Mouse (Mus musculus) right cerebral cortex, postnatal 25 days (tissue): Measurements from ENCODE around the gene Jade2.

ENCODE experiments used
- DNase-seq: peaks from one replicate; pipeline ENCODE4 v3.0.0; 2022

The Jade2 gene

DNA sequence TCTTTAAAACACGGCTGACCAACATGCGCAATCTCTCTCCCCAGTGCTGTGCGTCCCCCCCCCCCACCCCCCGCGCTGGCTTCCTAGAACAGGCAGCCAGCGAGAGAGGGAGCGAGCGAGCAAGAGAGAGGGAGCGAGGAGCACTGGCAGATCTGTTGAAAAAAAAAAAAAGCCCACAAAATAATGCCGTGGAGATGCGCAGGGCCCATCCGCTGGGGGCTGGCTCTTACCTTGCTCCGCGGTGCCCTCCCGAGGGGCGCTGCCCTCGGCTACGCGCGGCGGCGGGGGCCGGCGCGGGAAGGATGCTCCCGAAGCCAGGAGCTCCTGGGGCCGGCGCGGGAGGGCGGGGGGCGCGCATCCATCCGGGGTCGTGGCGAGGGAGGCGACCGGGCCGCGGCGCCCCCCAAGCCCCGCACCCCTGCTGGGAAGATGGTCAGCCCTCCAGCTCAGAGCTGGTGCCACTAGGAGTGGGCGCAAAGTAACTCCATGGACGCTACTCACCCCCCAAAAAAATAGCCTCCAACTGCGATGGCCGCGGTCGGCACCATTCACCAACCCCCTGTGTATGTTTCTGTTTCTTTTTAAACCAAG is at the start of gene Jade2:
Gene Jade2, minus strand, starts transcription at position 573 of the 591 bp plus-strand sequence.
- DNase-seq: peak; percentile 56

DNA sequence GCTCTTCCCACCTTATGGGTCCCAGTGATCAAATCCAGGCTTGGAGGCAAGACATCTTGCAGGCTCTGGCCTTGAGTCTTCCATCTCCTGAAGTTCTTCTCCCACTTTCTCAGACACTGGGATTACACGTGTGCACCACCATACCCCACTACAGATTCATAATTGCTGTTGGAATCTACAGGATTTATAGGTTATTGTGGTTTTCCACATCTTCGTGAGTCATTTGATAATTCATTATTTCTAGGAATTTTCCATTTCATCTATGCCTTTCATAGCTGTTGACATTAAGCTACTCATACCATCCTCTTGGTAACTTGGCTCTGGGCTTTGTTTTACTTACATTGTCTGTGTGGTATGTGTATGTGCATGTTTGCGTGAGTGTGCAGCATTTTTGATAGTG is 46.8 kb upstream of the Jade2 start:
- DNase-seq: no peak

DNA sequence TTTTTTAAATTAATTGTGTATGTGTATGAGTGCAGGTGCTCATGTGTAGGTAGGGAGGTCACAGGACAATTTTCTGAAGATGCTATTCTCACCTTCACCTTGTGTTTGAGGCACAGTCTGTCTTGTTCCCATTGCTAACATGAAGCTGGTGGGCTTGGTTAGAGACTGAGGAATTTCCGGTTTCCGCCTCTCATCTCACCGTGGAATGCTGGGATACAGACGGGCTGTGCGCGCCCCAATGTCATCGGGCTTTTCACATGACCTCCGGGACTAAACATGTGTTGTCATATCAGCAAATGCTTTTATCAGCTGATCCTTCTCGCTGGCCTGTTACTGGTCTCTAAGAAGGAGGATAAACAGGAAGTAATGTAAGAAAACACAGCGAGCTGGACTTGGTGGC is 42.2 kb upstream of the Jade2 start:
- DNase-seq: no peak

DNA sequence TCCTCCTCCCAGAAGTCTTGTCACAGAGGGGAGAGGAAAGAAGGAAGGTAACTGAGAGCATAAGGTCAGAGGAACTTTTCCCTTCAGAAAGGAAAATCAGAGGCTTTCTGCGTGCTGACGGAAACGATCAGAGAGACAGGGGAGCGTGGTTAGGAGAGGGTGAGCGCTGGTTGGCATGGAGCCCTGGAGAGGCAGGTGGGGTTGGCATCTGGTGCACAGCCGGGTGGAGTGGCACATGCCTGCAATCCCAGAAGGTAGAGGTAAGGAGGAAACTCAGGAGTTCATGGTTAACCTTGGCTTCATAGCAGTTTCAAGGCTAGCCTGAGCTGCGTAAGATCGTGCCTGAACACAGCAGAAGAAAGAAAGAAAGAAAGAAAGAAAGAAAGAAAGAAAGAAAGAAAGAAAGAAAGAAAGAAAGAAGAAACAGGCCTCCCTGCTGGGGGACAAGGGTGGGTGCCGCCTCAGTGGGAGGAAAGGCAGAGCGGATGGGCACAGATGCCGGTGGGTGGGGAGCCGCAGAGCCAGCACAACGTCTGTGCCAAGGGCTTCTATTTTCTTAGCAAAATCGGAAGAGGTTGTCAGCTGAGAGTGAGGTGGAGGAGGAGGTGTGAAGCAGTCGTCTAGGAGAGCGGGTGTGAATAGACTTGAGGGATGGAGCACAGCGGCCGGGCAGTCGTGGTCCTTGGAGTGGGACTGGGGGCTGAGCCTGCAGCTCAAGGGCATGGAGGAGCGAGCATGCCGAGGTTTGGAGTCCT is 41.0 kb upstream of the Jade2 start:
- DNase-seq: peak; percentile 83

DNA sequence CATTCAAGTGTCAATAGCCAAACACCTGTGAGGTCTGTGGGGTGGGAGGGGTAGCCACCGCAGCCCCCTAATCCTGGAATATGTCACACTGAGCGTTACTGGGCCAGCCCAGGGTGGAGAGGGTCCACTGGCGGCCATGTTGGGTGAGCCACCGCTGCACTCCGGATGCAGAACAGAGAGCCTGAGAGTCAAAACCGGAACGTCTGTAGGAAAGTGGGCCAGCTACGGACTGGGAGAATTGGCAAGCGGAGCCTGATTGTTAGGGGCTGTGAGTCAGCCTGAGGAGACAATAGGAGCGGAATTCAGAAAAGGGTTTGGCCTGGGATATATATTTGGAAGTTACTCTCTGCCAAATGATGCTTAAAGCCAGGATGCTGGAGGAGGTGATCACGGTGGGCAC is 39.9 kb upstream of the Jade2 start:
- DNase-seq: peak; percentile 15

DNA sequence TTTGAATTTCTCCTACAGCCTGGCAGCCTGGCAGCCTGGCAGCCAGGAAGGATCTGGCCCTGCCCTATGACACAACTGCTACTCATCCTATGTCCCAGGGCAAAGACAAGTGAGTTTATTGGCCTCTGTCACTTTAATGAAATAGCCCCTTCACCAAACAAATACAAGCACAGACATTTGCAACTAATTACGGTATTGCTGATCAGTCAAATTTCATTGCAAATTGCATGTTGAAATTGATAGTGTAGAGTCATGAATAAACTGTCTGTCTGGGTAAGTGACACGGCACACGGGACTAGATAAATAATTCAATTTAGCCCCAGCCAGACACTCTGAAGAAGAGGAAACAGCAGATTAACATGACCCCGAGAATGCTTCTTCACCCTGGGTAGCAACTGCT is 38.6 kb upstream of the Jade2 start:
- DNase-seq: no peak

DNA sequence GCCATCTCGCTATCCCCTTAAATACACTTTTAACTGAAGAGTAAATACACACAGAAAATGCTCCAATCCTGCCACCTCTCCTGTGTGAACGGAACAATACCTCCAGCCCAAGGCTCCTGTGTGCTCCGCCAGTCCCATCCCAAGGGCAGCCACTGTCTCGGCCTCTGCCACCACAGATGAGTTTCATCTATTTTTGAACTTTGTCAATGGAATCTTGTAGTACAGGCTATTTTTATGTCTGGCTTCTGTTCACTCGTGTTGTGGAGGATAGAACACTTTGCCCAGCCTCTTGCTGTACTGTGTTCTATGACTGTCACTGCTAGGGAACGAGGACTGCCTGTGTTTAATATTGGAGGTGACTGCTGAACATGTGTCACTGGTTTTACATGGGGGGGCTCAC is 28.2 kb upstream of the Jade2 start:
- DNase-seq: no peak

DNA sequence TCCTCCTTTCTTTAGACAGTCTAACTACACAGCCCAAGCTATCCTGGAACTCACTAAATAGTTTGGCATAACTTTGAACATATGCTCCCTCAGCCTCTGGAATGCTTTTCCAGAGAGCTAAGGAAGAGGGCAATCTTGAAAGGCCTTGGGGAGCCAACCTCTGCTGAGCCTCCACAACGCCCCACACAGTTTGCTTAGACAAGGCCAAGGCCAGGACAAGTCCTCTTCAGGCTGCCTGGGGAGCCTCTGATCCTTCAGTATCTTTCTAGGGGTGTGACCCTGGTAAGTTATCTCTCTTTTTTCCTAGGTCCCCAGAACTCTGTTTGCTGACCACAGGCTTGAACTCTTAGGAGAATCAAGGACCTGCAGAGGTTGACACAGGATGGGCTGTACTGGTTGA is 26.6 kb upstream of the Jade2 start:
- no peak for DNase-seq

DNA sequence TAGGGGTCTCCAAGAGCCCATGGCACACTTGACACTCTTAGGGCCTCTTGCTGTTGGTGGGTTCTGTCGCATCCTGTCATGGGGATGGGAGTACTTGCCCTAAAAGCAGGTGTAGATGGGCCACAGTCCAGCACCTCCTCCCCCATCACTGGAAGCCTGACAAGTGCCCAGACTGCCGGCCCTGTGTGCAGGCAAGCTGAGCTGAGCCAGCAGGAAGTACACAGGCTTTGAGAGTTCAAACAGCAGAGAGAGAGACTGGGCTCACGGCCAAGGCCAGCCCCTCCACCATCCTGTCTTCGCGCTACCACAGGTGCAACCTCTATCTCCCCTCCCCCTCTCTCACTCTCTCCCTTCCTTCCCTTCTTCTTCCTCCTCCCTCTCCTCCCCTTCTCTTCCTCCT is 26.2 kb upstream of the Jade2 start:
- DNase-seq: no peak

DNA sequence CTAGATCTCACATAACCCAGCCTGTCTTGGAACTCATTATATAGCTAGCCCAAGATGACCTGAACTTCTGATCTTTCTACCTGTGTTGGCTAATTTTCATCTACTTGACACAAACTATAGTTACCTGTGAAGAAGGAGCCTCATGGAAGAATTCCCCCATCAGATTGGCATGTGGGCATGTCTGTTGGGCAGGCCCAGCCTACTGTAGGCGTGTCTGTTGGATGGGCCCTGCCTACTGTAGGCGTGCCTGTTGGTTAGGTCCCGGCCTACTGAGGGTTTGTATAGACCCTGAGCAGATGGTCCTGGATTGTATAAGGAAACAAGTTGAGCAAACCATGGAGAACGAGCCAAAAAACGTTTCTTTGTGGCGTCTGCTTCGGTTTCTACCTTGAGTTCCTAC is 24.3 kb upstream of the Jade2 start:
- DNase-seq: no peak

DNA sequence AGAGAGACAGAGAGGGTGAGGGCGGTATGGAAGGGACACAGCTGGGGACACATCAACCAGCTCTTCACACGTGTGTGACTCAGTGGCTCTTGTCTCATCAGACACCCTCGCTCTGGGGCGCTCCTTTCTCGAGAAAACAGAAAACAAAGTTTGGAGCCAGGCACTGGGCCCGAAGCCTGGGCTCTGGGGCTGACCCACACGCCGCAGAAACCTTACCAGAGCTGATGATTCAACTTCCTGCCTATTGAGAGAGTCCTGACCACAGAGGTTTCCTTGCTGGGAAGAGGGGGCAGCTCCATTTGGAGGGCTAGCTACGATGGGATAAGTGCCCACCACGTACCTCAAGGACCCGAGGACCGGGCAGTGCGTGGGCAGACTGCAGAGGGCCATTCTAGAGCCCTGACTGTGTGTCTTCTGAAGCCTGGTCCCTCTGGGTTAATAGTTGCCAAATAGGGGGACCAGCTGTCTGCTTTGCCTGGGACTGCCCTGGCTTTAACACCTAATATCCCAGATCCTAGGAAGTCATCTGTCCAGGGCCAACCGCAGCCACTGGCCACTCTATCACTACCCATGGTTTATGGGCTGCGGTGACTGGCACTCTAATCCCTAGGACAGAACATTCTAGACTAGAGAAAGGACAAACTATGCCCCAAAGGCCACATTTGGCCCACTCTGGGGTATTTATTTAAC is 23.7 kb upstream of the Jade2 start:
- no peak for DNase-seq

DNA sequence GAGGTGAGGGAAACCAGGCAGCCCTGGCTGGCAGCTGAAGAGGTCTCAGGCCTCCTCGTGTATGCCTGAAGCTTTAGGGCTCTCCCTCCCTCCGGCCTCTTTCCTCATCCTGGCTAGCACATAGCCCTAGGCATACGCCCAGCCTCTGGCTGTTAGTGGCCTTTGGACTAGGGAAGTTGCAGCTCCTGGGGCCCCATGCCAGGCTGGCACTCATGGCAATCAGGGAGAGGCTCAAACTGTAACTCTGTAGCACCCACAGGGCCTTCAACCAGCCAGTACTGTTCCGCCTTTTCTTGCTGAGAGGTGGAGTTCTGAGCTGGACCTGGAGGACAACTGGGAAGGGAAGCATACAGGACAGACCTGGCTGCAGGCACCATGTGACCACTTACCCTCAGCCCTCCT is 19.5 kb upstream of the Jade2 start:
- DNase-seq: no peak

DNA sequence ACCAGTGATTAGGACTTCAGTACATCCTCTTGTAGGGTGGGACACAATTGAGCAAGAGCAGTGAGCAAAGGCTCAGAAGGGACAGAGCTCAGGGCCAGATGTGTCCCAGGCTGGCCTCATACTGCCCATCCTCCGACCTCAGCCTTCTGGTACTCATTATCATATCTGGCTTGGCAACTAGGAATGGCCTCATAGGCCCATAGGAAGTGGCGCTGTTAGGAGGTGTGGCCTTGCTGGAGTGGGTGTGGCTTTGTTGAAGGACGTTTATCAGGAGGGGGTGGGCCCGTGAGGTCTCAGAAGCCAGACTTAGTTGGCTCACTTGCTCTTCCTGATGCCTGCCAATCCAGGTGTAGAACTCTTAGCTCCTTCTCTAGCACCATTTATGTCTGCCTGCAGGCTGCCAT is 18.3 kb upstream of the Jade2 start:
- DNase-seq: no peak

DNA sequence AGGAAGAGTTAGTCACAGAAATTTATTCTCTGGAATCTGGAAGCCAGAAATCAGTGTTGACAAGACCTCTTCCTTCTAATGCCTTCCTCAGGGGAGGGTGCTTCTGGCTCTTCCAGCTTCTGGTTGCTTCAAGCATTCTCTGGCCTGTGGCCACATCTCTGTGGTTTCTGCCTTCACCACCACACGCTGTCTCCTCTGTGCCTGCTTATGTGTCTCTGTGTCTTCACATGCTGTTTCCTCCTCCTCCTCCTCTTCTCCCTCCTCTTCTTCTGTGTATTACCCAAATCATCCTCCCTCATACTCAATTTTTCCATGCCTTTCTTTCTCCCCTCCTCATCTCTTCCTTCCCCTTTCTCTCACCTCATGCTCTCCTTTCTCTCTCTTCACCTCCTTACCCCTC is 17.6 kb upstream of the Jade2 start:
- DNase-seq: no peak

DNA sequence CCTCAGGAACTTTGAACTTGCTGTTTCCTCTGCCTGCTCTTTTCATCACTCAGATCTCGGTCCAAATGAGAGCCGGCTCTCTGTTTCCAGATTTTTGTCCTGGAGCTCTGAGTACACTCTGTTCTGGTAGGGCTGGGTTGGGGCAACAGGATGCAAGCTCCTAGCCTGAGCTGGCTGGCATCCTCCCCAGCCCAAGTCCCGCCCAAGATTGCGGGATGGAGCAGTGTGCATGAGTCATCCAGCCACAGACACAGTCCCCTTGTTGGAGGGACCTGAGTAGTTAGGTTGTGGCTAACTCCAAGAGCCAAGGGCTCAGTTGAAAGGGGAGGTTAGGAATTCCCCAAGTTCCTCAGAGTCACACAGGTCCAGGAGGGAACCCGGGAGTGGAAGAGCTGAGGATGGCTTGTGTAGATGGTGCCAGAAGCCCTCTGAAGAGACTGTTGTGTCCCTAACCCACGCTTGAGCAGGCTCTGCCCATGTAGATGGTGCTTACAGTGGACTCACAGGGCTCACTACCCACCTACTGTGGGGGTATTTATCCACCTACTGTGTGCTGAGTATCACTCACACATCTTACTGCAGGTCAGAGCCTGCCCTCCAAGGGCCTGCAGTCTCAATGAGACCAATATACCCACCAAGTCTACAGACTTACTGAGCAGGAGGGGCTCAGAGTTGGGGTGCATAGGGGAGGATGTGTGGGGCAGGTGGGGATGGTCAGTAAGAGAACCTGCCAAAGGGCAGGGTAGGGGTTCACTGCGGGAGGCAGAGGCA is 17.0 kb upstream of the Jade2 start:
- no peak for DNase-seq

DNA sequence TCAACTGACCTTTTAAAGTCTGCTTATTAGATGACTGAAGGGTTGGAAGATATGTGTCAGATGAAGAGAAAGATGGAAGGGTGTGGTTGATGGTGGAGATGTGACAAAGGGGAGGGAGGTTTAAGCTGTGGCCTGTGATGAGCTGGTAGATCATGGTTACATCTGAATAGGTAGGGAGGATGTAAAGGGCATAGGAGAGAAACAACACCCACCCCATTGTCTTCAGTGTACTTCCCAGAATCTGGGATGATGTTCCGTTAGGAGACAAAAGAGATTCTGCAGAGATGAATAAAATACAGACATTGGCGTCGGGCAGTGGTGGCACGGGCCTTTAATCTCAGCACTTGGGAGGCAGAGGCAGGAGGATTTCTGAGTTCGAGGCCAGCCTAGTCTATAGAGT is 15.7 kb upstream of the Jade2 start:
- no peak for DNase-seq

DNA sequence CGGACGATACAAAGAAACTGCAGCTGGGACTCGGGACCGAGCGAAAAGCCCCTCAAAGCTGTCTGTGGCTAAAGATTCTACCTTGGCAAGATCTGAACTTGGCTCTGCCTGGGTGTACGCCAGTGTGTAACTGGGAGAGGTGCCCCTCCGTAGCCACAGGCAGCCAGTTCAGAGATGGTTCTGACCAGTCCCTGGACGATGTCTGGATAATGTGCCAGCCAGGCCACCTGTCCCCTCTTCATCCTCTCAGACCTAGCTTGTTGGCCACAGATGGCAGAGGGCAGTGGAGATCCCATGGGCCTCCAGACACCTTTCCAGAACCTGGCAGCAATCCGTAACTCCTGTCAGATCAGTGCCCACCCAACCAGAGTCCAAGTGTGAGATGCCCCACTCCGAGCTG is 9.8 kb upstream of the Jade2 start:
- DNase-seq: no peak

DNA sequence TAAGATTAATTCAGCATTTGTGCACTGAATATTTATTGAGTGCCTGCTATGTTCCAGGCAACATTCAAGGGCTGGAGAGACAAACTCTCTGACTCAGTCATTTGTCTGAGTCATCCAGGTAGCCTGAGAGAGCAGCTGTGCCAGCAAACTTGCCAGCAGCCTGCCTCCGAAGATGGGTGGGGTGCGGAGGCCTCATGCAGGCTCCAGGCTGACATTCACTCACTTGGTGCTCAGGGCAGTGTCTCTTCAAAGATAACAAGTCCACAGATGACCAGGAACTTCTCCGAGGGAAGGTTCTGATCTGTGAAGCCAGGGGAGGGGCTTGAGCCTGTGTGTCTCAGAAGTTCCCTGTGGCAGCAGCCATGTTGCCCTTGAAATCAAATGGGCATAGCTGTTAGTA is 8.6 kb upstream of the Jade2 start:
- peak; percentile 19 for DNase-seq

DNA sequence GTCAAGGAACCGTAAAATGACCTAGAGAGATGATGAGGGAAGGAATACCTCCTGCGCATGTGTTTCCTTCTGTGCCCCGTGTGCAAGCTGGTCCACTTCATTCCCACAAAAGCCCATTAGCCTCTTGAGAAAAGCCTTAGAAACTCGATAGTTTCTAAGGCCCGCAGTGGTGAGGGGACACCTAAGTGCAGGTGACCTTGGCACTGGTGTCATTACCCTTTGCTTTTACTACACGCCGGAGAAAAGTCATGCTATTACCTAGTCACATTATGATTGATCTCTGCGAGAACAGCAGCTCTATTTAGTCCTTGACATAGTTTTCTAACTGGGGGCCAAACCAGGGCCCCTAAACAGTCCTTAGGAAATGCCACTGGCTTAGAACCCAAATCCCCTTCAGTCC is 3.2 kb upstream of the Jade2 start:
- no peak for DNase-seq

DNA sequence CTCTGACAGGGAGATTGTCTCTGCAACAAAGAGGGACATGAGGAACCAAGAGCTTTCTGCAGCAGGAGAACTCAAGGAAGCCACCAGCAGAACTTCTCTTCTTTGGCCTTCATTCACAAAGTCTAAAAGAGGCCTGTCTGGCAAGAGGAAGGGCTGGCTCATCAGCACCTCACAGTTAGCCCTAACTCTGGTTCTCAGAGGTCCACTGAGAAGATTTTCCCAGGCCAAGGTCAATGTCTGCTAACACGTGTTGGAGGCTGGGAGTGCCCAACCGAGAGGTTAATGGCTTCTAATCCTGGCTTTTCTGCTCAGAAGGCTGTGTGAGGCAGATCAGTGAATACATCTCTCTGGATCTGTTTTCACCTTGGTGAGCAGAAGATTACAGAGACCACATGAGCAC is 2.1 kb upstream of the Jade2 start:
- no peak for DNase-seq

DNA sequence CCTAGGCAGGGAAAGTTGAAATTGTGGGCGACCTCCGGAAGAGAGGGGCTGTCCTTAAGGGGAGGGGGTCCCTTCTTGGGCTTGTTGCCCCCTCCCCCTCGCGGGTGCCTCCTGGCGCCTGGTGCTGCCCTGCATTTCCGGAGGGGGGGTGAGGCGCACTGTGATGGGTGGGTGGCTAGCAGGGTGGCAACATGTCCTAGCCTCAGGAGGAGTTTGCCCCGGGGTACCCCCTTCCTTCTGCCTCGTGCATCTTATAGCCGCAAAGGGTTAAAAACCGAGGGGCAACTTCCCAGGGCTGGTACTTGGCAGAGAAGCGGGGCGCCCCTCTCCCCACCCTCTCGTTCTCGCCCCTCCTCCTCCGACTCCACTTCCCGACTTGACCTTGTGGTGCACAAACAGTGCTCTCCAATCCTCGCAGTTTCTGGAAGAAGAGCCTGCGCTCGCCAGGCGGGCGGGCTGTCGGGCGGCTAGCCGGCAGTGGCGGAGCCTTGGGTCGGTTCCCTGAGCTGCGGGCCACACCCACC is 1.1 kb upstream of the Jade2 start:
- peak; percentile 66 for DNase-seq

DNA sequence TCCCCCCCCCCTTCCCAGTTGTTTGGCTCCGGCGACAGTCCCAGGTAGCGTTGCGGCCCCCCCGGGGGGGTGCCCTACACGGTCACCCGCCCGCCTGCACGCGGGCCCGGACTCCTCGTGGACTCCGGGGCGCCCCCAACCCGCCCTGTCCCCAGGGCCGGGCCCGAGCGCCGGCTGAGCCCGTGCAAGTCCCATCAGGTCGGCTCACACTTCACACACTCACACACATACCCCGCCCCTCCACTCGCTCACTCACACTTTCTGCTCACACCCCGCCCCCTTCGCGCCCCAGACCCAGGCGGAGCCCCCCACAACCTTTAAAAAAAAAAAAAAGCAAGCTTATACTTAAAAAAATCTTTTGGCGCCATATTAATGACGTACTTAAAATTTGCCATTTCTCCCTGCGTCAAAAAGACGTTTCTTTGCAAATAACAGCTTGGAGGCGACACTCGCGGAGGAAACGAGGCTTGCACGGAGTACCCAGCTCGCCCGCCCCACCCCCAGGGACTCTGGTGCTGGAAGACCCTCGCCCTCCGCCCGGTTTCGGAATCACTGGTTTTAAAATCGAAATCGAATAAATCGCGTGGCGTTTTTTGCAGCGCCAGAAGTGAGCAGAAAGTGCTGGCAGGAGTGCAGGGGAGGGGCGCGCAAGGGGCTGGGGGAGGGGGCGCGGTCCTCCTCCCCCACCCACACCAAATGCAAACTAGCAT is 520 bp upstream of the Jade2 start:
- peak; percentile 74 for DNase-seq

DNA sequence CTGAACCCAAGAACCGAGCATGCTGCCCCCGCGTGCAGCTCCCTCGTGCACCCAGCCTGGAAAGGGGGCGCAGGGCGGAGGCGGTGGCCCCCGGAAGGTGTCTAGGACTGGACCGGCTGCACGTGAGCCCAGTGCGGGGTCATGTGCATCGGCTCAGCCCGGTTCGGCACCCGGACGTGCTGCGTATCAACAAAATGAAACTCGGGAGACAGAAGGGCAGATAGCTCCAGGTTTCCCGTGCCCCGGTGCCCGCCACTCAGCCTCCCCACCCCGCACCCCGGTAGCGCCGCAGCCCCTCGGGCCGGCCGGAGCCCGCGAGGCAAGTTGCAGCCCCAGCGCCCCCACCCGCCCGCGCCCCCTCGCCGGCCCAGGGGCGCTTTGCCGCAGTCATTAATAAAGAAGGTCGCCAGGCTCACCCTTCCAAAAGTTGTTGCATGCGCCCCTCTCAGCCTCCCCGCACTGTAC is 805 bp downstream of the Jade2 start:
- no peak for DNase-seq
